Mouse (Mus musculus): ENCODE data around the gene Zfp202.

DNA sequence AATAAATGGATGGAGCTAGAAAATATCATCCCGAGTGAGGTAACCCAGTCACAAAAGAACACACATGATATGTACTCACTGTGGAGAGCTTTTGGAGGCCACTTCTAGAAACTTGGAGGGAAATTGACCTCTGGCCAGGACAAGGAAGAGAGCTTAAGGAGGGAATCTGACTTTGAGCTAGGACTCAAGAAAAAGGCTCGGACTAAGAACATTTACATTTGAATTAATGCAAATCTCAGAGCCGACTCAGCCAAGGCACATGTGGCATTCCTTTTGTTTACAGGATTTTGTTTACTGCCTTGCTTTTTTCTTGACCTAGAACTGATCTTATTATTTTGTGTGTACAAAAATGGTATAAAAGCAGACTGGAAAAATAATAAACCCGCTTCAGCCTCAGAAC, 47.6 kb downstream of the Zfp202 start:
- TF ChIP-seq CTCF (IDR thresholded peaks at IDR 0.05; ENCODE audit: borderline replicate concordance, extremely low read depth, insufficient read depth, insufficient read length) (no peak), POLR2A (IDR thresholded peaks at IDR 0.05; ENCODE audit: borderline replicate concordance, extremely low read depth, insufficient read depth, insufficient read length, poor library complexity, severe bottlenecking) (no peak)

Measured in brain, embryonic 14.5 days (tissue).